19 mouse cellular contexts compared by ENCODE assay signal in the genomic region with DNA sequence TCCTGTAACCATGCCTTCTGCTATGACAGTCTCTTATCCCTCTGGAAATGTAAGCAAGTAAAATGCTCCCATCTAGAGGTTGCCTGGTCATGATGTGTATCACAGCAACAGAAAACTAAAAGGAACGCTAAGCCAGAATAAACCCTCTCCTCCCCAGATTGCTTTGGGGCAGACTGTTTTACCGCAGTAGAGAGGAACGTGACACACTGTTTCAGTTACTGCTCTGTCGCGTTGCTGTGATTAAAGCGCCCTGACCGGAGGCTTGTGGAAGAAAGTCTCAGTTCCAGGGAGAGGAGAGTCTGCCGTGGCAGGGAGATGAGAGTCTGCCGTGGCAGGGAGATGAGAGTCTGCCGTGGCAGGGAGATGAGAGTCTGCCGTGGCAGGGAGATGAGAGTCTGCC. TPM values are rescaled to one million over a fixed set of nuclear protein-coding genes. Genes with fewer than 3 reads are reported as not detected.
DNase-seq lines count a peak whose midpoint lies in the region; ATAC-seq and TF ChIP-seq lines count a peak whose summit lies in the region.
"Had no signal": no experiment of that assay in that cellular context is flagged by ENCODE, and none has a peak within 500 bp of the region (broad histone marks: within the 10 kb centered on the region; RNA-seq: fewer than 3 reads in every experiment).

No protein-coding gene starts in this region.

- no peaks in the 10 kb centered on the region for H3K27me3 ChIP-seq in hindbrain, embryonic 15.5 days
- H3K27me3 ChIP-seq in hindbrain, embryonic 10.5 days (ENCODE audit: insufficient read depth, poor library complexity, severe bottlenecking), result no peaks in the 10 kb centered on the region
- H3K27me3 ChIP-seq in ES-Bruce4 (ENCODE audit: control insufficient read depth, insufficient read depth, low read length, poor library complexity, severe bottlenecking), result no peaks in the 10 kb centered on the region
- no peaks in the 10 kb centered on the region for H3K27me3 ChIP-seq in liver, embryonic 11.5 days (replicated peaks; ENCODE audit: control insufficient read depth, insufficient read depth, low read length)
- H3K27me3 ChIP-seq: forebrain, embryonic 12.5 days; intestine, embryonic 15.5 days; kidney, embryonic 15.5 days; midbrain, embryonic 13.5 days; stomach, embryonic 15.5 days had no signal

- H3K27ac ChIP-seq in gastrocnemius, adult 2 months, result peak overlapping the region; percentile 60
- H3K27ac ChIP-seq in hindbrain, embryonic 15.5 days (replicated peaks), result no peak overlapping the region
- H3K27ac ChIP-seq in hindbrain, embryonic 10.5 days, result no peak overlapping the region
- H3K27ac ChIP-seq in ES-Bruce4 (ENCODE audit: insufficient read depth, low read length), result 0 out of 2 replicates have a peak overlapping the region, but pooled peaks have one; percentile 11
- H3K27ac ChIP-seq in liver, embryonic 11.5 days (ENCODE audit: low read depth, low read length), result no peak overlapping the region
- H3K27ac ChIP-seq: forebrain, embryonic 12.5 days; heart, embryonic 10.5 days; intestine, embryonic 15.5 days; kidney, embryonic 15.5 days; midbrain, embryonic 13.5 days; stomach, embryonic 15.5 days had no signal

- ATAC-seq in hindbrain, embryonic 15.5 days (ENCODE audit: low FRiP score, low read depth), result peak; percentile 25; the same call in 1 of the 2 replicates
- ATAC-seq in liver, embryonic 11.5 days (replicated peaks; ENCODE audit: low FRiP score), result no peak
- ATAC-seq: intestine, embryonic 15.5 days; midbrain, embryonic 13.5 days had no signal

- H3K9me3 ChIP-seq in hindbrain, embryonic 15.5 days, result no peaks in the 10 kb centered on the region
- no peaks in the 10 kb centered on the region for H3K9me3 ChIP-seq in hindbrain, embryonic 10.5 days
- H3K9me3 ChIP-seq in ES-Bruce4 (replicated peaks; ENCODE audit: control insufficient read depth, insufficient read depth, low read length, poor library complexity, severe bottlenecking), result no peaks in the 10 kb centered on the region
- H3K9me3 ChIP-seq in liver, embryonic 11.5 days (ENCODE audit: control insufficient read depth, low read length), result no peaks in the 10 kb centered on the region
- H3K9me3 ChIP-seq: forebrain, embryonic 12.5 days; heart, embryonic 10.5 days; intestine, embryonic 15.5 days; kidney, embryonic 15.5 days; midbrain, embryonic 13.5 days; stomach, embryonic 15.5 days had no signal

- 77% methylated on average over 11 of the region's 11 CpGs for WGBS in hindbrain, embryonic 15.5 days
- WGBS in hindbrain, embryonic 10.5 days, result 86% methylated on average over 11 of the region's 11 CpGs
- 81% methylated on average over 11 of the region's 11 CpGs for WGBS in liver, embryonic 11.5 days

- TF ChIP-seq EP300 in ES-Bruce4 (IDR thresholded peaks at IDR 0.05; ENCODE audit: insufficient read depth, low read depth, low read length), result no peak

- H3K4me3 ChIP-seq in gastrocnemius, adult 2 months, result peak overlapping the region; percentile 43
- no peak overlapping the region for H3K4me3 ChIP-seq in hindbrain, embryonic 15.5 days
- no peak overlapping the region for H3K4me3 ChIP-seq in hindbrain, embryonic 10.5 days
- no peak overlapping the region for H3K4me3 ChIP-seq in ES-Bruce4 (ENCODE audit: low read depth, low read length)
- H3K4me3 ChIP-seq in liver, embryonic 11.5 days (ENCODE audit: low read depth, low read length), result no peak overlapping the region
- H3K4me3 ChIP-seq: forebrain, embryonic 12.5 days; heart, embryonic 10.5 days; intestine, embryonic 15.5 days; kidney, embryonic 15.5 days; midbrain, embryonic 13.5 days; stomach, embryonic 15.5 days had no signal

- no peaks in the 10 kb centered on the region for H3K36me3 ChIP-seq in hindbrain, embryonic 15.5 days
- no peaks in the 10 kb centered on the region for H3K36me3 ChIP-seq in hindbrain, embryonic 10.5 days
- H3K36me3 ChIP-seq in ES-Bruce4 (ENCODE audit: control insufficient read depth, insufficient read depth, low read length, poor library complexity, severe bottlenecking), result no peaks in the 10 kb centered on the region
- H3K36me3 ChIP-seq in liver, embryonic 11.5 days (ENCODE audit: control insufficient read depth, insufficient read depth, low read length), result no peaks in the 10 kb centered on the region
- H3K36me3 ChIP-seq: forebrain, embryonic 12.5 days; heart, embryonic 10.5 days; intestine, embryonic 15.5 days; kidney, embryonic 15.5 days; midbrain, embryonic 13.5 days; stomach, embryonic 15.5 days had no signal

- no peak overlapping the region for H3K9ac ChIP-seq in hindbrain, embryonic 15.5 days
- H3K9ac ChIP-seq in ES-Bruce4 (ENCODE audit: low read depth, poor library complexity, severe bottlenecking), result no peak overlapping the region
- H3K9ac ChIP-seq in liver, embryonic 11.5 days (ENCODE audit: low read depth, low read length), result no peak overlapping the region
- H3K9ac ChIP-seq: forebrain, embryonic 12.5 days; intestine, embryonic 15.5 days; kidney, embryonic 15.5 days; midbrain, embryonic 13.5 days; stomach, embryonic 15.5 days had no signal

- intact Hi-C loops in gastrocnemius, adult 2 months (cut with DNase I), result no loop called here
- intact Hi-C loops in gastrocnemius, postnatal 14 days (cut with DNase I; ENCODE audit: low total_unique reads), result no loop called here

- TF ChIP-seq POLR2A in ES-Bruce4 (IDR thresholded peaks at IDR 0.05; ENCODE audit: insufficient read depth, low read length), result no peak
- TF ChIP-seq POLR2A in brain, embryonic 14.5 days (IDR thresholded peaks at IDR 0.05; ENCODE audit: borderline replicate concordance, extremely low read depth, insufficient read depth, insufficient read length, poor library complexity, severe bottlenecking), result no peak

- H3K4me1 ChIP-seq in hindbrain, embryonic 15.5 days (replicated peaks), result peaks cover 13% of the 10 kb centered on the region
- H3K4me1 ChIP-seq in hindbrain, embryonic 10.5 days (replicated peaks), result no peaks in the 10 kb centered on the region
- no peaks in the 10 kb centered on the region for H3K4me1 ChIP-seq in ES-Bruce4 (ENCODE audit: control insufficient read depth, insufficient read depth, low read length)
- H3K4me1 ChIP-seq in liver, embryonic 11.5 days (replicated peaks; ENCODE audit: control insufficient read depth, insufficient read depth, low read length), result no peaks in the 10 kb centered on the region
- H3K4me1 ChIP-seq: intestine, embryonic 15.5 days; stomach, embryonic 15.5 days had no signal

- H3K4me2 ChIP-seq in hindbrain, embryonic 15.5 days, result no peak overlapping the region
- H3K4me2 ChIP-seq in liver, embryonic 11.5 days, result no peak overlapping the region
- H3K4me2 ChIP-seq: forebrain, embryonic 12.5 days; intestine, embryonic 15.5 days; kidney, embryonic 15.5 days; midbrain, embryonic 13.5 days; stomach, embryonic 15.5 days had no signal

- no peak for DNase-seq in gastrocnemius, adult 2 months
- no peak for DNase-seq in gastrocnemius, postnatal 14 days
- DNase-seq in hindbrain, embryonic 10.5 days (ENCODE audit: low spot score), result no peak
- DNase-seq in brain, embryonic 14.5 days (ENCODE audit: low read depth), result peak; percentile 25
- no peak for DNase-seq in liver, embryonic 11.5 days (ENCODE audit: low spot score)
- DNase-seq: adrenal gland, adult 2 months; cerebellum, postnatal 25 days; liver; lung, adult 2 months; lung, postnatal 4 days; thymus, postnatal 14 days had no signal

- TF ChIP-seq CTCF in gastrocnemius, adult 2 months (IDR thresholded peaks at IDR 0.05), result no peak
- TF ChIP-seq CTCF in ES-Bruce4 (IDR thresholded peaks at IDR 0.05; ENCODE audit: low read depth, low read length), result no peak
- TF ChIP-seq CTCF in brain, embryonic 14.5 days (IDR thresholded peaks at IDR 0.05; ENCODE audit: borderline replicate concordance, extremely low read depth, insufficient read depth, insufficient read length), result no peak

RNA-seq across cellular contexts. Expression of a gene that starts 22.6 kb away (rescaled TPM):
- 10 to 100 TPM; 21.2 to 26.1 TPM for total RNA-seq in gastrocnemius, adult 2 months (2021)
- total RNA-seq in gastrocnemius, postnatal 14 days (2021), result 10 to 100 TPM; 12.9 to 14.1 TPM
- 5.7 and 5.8 TPM in 2 replicates for polyA plus RNA-seq in hindbrain, embryonic 15.5 days (2015; fragmentation: Nextera tagmentation; extraction: Ambion mirVana)
- polyA plus RNA-seq in hindbrain, embryonic 10.5 days (2016; fragmentation: Nextera tagmentation; extraction: Ambion mirVana), result 5.1 and 5.3 TPM in 2 replicates
- 49.7 and 53.0 TPM in 2 replicates for polyA plus RNA-seq in ES-Bruce4 (2011; ENCODE audit: insufficient read depth, insufficient read length, low read depth, missing spikeins)
- polyA plus RNA-seq in brain, embryonic 14.5 days (2012; rRNA removed), result 12.7 and 22.1 TPM in 2 replicates
- 3.0 and 4.0 TPM in 2 replicates for polyA plus RNA-seq in liver, embryonic 11.5 days (2014; fragmentation: Nextera tagmentation; extraction: Ambion mirVana)

RNA-seq across cellular contexts. Expression of a gene that starts 57.3 kb away (rescaled TPM):
- 10 to 100 TPM; 42.9 to 49.5 TPM for total RNA-seq in gastrocnemius, adult 2 months (2021)
- total RNA-seq in gastrocnemius, postnatal 14 days (2021), result 10 to 100 TPM; 35.3 to 36.8 TPM
- 0.44 and 0.84 TPM in 2 replicates for polyA plus RNA-seq in hindbrain, embryonic 15.5 days (2015; fragmentation: Nextera tagmentation; extraction: Ambion mirVana)
- 0.35 and 0.54 TPM in 2 replicates for polyA plus RNA-seq in hindbrain, embryonic 10.5 days (2016; fragmentation: Nextera tagmentation; extraction: Ambion mirVana)
- 29.0 and 29.7 TPM in 2 replicates for polyA plus RNA-seq in ES-Bruce4 (2011; ENCODE audit: insufficient read depth, insufficient read length, low read depth, missing spikeins)
- 11.0 and 13.7 TPM in 2 replicates for polyA plus RNA-seq in brain, embryonic 14.5 days (2012; rRNA removed)
- 0.08 and 0.14 TPM in 2 replicates for polyA plus RNA-seq in liver, embryonic 11.5 days (2014; fragmentation: Nextera tagmentation; extraction: Ambion mirVana)

Comparison
In these comparisons a context has a peak if more than half of its experiments do, and no peak if none do; other contexts are left out.
1. H3K27ac ChIP-seq: peak in gastrocnemius, adult 2 months (single experiment) and ES-Bruce4 (single experiment); none in hindbrain, embryonic 15.5 days (single experiment), hindbrain, embryonic 10.5 days (single experiment) and liver, embryonic 11.5 days (single experiment).